Mouse (Mus musculus) adrenal gland, postnatal 36 days (tissue): ENCODE measurements at regions not wholly inside any gene's neighbourhood (a gene's known extent, or its start where the extent isn't known, plus 50 kb on each side); places are given as distances from the start of the nearest gene placed in this dataset.

Experiments
- DNase-seq, 2 experiments: peaks; one replicate each; pipeline ENCODE4 v3.0.0; 2021; ENCODE audit warnings: mixed read lengths in 1 of 2

DNA sequence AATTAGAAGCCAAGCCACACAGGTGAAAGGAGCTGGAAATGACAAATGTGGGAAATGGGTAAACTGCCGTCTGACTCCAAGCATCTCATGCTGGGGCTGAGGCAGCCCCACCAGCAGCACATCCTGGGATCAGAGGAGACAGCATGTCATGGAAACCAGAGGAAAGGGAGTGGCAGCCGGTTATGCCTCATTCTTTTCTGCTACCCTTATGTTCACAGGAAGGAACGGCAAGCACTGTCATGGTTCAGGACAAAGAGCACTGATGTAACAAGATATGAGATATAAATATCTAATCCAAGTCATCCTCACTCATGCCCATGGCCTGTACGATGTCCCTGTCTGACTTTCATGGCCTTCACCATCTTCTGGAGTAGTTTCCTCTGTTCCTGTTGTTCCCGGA lies 125.2 kb upstream of the Tnfaip3 start:
- DNase-seq, result no peak

DNA sequence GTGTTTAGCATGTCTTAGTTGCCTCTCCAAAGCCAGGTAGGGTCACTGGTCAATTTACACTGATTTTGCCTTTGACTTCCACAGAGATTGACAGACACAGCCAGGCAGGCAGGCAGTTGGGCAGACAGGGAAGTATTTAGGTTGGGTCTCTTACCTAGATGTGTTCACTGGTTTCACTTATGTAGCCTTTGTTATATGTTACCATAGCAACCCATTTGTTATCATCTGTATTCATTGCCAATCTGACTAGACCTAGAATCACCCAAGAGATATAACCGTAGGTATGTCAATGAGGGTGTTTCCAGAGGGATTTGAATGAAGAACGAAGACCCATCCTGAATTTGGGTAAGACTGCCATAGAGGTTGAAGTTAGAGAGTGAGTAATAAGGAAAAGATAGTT lies 123.8 kb upstream of the Tnfaip3 start:
- no peak for DNase-seq

DNA sequence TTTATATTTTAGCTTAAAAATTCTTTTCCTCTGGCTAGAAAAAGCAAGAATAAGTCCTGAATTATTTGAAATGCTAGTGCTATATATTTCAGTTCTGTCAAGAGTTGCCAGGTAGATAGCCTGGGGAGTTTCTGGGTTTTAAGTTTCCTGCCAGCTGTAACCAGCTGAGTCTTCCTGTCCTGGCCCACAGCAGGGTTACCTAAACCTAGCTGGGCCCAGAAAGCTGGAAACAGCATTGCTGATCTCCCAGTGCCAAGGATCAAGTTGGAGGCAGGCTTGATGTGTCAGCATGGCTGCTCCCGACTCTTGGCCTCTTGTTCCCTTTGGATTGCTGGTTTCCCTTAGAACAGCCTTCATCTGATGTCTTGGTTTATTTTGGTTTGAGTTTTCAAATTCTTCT lies 122.8 kb upstream of the Tnfaip3 start:
- no peak for DNase-seq

DNA sequence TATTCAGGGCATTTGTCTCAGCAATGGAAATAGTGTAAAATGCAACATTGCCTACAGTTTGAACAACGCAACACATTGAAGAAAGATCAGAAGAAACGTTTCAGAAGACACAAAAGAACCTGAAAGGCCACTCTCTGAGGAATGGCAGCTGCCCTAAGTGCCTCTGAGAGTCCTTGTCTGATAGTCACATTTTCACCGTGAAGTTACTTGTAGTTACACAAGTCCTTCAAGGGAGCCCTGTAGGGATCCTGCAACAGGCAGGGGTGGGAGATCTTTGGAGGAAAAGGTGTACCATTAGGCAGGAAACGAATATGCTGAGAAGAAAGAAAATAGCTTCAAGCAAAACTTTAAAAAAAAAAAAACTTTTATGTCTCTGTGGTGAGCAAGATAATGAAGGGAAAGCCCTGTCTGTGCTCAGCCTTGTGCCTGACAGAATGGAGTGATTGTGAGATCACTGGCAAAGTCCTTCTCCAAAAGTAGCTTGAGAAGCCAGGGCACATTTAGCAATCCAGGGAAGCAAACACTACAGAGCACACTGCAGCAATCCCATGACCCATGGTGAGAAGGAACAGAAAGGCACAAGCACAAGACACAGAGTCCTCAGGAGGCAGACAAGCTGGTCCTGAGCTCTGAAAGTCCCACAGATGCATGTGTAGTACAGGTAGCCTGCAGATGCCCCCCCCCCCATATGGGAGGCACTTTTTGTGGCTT lies 112.3 kb upstream of the Tnfaip3 start:
- DNase-seq, result no peak

DNA sequence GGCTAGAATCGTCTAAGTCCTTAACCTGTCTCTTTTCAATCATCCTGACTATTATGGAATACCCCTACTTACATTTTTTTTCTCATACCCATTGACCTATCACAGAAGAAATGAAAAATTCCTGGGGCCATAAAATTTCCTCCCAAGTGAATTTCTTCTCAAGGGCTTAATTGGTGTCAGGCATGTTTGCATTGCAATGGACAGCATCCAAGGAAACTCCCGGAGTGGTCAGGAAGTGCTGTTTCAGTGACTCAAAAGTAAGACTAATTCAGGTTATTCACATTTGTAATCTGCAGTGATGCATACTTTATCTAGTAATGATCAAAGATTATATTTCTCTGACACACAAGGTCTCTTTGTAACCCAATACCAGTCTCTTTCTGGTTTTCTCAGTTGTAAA lies 111.5 kb upstream of the Tnfaip3 start:
- no peak for DNase-seq

DNA sequence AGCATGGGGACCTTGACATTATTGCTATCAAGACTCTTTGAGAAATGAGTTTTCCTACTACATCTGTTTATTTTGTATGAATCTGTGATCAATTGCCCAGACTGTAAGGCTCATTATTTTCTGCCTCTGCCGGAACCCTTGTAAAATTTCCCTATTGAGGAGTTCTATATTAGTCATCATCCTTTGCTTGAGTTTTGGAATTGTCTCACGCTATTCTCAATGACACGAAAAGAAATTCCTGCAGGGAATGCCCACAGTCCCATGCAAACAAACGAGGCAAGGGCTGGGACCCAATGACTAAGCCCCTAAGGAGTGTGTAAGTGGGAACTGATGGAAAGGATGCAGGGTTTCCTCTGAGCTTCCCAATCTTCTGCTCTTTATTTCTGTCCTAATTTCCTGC lies 111.0 kb upstream of the Tnfaip3 start:
- no peak for DNase-seq

DNA sequence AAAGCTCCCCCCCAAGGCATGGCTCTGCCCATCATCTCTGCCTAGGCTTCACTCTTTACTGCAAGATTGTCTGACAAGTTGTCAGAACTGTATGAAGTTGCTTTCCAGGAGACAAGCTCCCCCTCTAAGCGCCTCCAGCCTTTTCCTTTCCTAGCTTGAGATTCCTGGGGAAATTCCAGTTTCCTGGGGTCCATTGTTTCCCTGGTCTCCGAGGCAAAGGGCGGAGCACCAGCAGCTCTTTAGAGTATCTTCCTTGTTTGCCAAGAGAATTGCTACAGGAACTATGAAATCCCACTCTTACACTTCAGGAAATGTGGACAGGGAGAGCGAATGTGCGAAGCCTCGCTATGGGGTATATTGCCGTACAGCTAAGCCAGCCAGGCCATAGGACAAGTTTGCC lies 108.2 kb upstream of the Tnfaip3 start:
- DNase-seq, result peak in 1 of 2 experiments; percentile 28

DNA sequence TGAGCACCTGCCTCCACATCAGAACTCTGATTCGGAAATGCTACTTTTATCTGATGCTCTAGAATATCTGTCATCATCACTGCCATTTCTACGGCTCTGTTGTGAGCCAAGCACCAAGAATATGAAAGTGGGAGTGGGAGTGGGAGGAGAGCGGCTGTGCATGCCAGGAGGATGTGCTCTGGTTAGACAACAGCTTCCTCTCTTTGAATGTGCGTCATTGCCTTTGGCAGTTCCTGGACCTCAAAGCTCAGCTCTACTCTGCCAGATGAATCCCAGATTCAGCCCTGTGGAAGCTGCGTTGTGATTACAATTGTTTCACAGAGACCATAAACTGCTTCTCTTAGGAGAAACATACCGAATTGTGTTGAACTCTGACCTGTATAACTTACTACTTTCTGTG lies 106.8 kb upstream of the Tnfaip3 start:
- DNase-seq, result peak; percentile 10 to 39

DNA sequence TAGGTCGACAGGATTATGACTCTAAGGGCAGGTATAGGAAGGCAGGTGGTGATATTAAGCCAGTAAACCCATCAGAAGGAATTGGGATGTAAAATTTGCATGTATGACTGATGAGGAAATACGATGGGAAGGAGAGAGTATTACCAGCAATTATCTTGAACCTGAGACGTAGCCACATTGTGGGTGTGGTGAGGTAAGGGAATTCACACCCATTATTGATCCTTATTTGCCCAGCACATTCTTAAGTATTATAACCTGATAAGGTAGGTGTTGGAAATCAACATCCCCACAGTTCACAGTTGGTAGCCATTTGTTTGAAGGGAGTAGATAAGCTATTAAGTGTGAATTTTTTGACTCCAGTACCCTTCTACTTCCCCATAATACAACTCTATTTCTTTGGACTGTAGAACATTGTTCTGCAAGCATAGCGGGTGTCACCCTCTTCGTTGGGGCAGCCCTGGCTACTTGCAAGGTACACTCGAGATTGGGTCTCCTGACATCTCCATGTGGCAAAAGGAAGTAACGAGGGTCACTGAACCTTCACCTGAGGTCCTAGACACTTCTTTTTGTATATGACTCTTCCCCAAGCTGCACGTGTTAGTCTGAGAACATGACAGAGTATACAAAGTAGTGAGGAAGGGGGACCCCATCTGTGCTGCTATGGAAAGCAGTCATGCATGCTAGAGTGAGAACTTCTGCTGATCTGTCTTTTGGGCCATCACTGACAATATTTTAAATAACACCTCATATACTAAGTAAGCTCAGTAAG lies 104.0 kb upstream of the Tnfaip3 start:
- no peak for DNase-seq

DNA sequence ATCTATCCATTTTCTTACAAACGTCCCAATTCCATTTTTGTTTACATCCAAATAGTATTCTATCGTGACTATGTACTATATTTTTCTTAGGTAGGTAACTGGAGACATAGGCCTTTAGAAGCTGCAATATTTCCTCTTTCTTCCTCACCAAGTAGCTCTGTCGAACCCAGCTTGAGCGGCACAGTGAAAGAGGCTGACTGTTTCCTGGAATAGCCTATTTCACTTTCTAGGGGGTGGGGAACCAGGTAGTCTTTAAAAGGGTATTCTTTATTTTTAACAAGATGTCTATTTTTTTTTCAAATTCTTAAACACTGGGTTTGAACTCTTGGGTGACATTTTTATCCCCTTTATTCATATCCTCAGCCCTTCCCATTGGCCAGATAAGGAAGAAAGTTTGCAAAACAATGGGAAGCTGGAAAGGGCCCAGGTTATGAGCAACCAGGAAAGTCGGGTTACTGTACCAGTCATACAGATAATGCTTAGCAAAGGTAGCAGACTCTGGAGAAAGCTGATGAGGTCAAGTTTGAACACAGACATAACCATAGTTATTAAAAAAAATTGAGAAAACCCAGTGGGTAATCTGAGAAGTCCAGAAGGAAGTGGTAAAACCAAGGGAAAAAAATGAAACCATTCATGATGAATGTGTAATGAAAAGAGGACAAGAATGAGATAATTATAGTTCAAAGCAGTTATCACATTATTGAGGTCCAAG lies 103.3 kb upstream of the Tnfaip3 start:
- DNase-seq, result no peak

DNA sequence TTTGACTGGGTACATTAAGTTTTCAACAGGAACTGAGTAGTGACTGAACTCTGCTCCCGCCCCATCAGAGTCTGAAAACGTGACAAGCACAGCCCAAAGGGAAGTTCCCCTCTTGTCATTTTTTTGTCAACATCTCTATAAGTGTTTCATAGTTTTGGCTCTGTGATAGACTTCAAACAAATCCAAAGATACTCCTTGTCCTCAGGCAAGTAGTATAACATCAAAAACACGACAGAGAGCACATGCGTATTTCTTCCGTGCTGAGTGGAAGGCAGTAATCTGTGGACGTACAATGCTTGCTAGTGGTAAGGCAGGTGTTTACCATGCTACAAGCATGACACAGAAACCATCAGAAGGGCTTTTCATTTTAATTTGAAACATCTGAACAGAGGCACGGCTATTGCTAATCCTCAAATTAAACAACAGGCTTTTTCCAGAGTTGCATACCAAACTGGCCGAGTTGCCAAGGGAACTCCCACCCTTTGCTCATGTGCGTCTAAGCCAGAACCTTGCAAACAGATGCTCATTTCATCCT lies 101.7 kb upstream of the Tnfaip3 start:
- no peak for DNase-seq

DNA sequence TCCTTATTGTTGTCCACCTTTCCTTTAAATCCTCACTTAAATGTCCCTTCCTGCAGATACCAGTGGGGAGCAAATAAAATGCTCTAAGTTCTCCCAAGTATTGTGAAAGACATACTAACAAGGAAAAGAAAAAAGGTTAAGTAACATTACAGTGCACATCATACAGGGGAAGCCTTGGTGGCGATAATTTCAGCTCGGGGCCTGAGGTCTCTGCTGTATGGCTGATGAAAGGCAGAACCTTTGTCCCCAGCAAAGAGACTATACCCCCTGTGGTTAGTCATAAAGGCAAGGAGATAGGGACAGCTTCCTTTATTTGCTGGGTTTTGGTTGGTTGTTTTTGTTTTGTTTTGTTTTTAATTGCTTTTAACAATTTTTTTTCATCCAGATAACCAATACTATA lies 97.0 kb upstream of the Tnfaip3 start:
- DNase-seq, result no peak

DNA sequence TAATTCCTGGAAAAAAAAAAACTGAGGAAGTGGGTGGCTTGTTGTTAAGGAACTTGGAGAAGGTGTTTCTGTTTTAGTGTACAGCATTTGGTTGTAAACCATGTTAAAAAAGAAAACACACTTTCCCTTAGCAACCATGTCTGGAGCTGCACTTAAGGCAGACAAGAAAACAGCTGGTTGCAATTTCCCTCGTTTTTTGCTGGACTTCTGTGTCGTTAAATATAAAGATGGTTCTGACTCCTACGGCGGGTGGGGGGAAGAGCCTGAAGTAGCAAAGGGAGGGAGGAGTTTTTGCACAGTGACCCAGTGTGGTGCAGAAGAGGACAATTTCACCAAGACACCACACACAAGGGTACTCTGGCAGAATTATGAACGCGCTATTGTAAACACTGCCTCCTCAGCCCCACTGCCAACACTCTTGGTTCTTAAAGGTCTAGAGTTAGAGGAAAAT lies 89.8 kb upstream of the Tnfaip3 start:
- DNase-seq, result no peak

DNA sequence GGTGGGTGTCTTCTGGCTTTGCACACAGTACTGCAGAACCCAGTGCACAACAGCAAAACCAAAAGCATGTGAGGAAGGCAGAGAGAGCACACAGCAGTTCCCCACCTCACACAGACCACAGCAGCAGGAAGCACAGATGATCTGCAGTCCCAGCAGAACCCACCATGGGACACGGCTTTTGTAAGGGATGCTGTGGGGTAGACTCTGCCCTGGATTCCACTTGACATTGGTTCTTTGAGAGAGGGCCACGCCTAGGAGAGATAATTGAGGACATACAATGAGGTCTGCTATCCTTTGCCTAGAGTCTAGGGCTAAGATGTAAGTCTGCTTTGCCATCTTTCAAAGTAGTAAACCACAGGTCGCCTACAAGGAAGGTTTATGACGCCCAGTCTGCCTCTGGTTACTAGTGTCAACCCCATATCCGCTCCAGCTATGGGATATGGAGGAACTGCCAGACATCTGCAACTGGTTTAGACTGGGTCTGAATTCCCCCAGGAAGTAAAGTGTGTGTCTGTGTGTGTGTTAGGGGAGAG lies 89.3 kb upstream of the Tnfaip3 start:
- no peak for DNase-seq

DNA sequence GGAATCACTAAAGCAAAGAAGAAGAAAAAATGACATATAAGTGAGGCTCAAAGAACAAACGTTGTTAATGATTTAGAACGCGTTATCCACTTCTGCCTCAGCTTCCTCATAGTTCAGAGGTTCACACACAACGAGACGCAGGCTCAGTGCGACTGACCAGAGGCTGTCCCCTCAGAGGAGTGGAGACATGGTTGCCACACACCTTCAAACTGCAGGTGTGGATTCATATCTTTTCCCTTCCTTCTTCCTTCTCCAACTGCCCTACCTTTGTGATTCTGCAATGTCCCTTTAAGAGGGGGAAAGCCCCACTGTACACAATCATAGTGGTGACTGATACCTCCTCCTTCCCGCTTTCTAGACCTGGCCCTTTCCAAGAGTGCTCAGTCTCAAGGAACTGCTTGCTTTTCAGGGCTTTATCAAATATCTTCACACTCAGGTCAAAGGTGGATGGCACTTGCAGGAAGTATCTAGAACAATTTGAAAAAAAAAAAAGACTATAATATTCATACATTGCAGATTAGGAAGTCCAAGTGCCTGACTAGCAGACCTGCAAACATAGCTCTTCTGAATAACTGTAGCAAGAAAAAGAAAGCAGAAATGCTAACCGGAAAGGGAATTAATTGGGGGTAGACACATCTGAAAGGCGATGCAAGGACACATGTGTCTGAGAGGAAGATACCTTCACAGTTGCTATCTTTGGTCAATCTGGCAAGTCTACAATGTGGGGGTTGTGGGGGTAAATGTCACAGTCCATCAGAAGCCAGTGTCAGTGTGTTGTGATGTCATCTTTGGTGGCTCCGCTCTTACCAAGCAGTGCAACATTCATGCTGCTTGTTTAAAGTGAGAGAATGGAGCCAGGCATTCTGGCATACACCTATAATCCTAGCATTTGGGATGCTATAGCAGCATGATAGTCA lies 84.2 kb upstream of the Tnfaip3 start:
- no peak for DNase-seq

DNA sequence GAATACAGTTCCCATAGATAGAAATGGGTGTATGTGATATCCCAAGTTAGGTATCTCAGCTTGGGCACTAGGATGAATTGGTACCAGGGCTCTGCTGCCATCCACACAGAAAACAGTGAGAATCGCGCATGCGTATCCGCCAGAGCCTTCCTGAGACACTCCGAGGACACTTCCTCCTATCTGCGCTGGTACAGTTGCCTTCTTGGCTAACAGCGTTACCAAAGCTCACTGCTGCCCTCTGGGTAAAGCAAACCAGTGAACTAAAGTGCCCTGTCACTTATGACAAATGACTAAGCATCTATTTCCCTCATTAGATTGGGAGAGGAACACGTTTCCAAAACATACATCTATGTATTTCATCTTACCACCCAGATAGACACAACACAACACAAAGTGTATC lies 78.8 kb upstream of the Tnfaip3 start:
- peak; percentile 52 to 73 for DNase-seq

DNA sequence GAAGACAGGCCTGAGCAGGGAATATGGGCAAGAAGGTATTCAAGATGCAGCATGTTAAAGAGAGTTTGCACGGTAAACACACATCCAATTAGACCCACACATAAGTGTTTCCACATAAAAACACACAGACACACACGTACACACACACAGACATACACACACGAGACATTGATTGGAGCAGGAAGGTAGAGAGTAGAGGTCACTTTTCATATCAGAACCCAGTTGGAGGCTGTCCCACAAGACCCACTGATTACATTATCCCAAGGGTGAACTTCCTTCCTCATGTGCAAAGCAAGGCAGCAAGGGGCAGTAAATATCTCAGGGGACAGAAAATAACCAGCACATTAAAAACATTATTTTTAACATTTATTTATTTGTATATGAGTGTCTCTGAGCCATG lies 78.2 kb upstream of the Tnfaip3 start:
- DNase-seq, result no peak

DNA sequence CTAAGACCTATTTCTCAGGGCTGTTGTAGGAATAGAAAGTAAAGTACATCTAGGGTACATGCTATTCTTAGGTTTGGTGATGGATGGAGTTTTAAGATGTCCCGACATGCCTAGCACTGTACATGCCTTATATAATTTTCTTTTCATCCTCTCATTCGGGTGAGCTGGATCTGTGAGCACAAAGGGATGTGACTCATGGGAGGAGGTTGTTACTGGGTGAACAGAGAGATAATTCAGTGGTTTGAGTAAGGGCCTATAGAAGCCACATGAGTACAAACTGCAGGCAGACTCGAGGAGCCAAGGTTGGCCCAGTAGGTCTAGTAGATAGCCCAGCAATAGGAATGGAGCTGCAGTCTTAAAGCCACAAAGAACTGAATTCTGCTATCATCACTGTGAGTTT lies 76.5 kb upstream of the Tnfaip3 start:
- no peak for DNase-seq

DNA sequence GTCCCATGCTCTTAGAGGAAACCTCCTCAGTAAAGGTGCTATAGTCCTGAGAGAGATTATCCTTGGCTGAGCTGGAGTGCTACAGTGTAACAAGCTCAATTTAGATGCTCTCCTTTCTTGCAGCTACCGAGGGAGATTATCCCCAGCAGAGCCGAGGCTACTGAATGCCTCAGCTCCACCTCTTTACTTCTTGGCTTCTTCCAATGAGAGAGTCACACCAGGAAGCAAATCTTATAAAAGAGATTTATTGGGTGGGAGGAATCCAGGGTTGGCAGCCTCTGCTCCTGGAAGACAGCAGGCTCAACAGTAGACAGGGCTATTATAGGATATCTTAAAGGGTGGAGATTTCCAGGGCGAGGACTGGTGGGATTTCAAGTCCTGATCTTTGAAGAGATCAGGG lies 75.7 kb upstream of the Tnfaip3 start:
- DNase-seq, result no peak

DNA sequence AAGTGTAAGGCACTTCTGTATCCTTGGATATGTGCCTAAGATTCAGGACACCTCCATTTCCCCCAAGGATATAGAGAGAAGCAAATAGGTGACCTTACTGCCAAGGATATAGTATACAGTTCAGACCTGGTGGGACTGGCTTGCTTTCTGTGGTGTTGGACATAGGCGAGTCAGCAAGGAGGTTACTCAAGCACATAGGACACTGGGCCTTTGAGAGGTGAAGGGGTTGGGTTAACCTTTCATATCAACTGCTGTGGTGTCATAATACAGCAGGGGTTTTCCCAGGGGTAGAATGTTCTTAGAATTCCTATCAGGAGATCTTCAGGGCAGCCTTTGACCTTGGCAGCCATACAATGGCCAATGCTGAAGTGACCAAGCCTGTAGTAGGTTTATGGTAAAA lies 71.5 kb upstream of the Tnfaip3 start:
- no peak for DNase-seq

DNA sequence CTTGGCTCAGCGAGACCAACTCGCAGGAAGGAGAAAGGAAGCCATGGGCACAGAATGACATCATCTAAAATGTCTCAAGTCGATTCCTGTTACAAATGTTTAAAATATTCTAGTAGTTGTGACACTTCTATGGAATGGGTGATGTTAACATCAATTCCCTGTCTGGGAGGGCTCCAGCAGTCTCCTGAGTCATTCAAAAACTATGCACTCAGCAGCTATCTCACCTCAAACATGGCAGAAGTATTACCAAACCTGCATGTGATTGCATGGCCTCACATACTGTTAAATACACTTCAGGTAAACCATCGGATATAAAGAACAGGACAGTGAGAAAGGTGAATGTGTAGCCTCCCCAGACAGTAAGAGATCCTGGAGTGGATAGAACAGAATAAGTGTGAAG lies 66.7 kb upstream of the Tnfaip3 start:
- no peak for DNase-seq

DNA sequence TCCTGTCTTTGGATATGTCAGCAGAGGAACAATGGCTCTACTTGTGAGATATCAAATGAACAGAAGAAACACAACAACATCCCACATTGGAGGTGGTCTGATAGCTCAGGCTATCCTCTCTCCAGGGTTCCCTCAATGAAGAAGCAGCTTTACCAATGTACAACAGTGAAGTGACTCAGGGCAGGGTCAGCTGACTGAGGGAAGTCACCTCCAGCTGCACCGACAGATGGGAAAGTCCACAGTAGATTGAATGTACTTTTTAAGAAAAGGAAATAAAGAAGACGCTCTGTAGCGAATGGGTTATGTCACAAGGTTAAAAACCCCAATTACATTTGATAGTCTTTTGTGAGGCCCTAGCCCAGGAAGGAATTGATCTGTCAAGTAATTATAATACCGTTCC lies 62.6 kb upstream of the Tnfaip3 start:
- DNase-seq, result no peak
